Mouse (Mus musculus): ENCODE results near the gene Borcs5.

DNA sequence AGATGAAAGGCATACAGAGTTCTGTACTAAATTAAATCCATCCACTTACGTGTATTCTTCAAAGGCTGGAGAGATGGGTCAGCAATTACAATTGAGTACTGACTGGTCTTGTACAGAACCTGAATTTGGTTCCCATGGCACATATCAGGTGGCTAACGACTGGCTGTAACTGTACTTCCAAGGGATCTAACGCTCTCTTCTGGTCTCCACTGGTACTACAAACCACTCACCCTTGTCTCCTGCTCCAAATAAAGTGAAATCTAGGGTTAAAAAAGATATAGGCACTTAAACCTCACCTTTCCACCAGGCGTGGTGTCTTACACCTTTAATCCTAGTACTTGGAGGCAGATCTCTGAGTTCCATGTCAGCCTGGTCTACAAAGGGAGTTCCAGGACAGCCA, 2.8 kb upstream of the Borcs5 start:
- TF ChIP-seq CTCF (IDR thresholded peaks at IDR 0.05; ENCODE audit: low read depth, low read length) (no peak), TAL1 (conservative IDR thresholded peaks at IDR 0.05; ENCODE audit: low read depth, low read length) (no peak), GATA1 (IDR thresholded peaks at IDR 0.05; ENCODE audit: borderline replicate concordance, low read length) (no peak), POLR2AphosphoS5 (IDR thresholded peaks at IDR 0.05; ENCODE audit: insufficient replicate concordance, low read depth, low read length) (no peak), GATA2 (IDR thresholded peaks at IDR 0.05; ENCODE audit: borderline replicate concordance, low read depth, low read length) (no peak)

Data from G1E (cell line).